Mouse (Mus musculus) megakaryocyte-erythroid progenitor cell, adult 5-6 weeks (primary cell): ENCODE data around the gene Prdm5. TPM values are rescaled to one million over a fixed set of nuclear protein-coding genes. Genes with fewer than 3 reads are reported as not detected.

Experiments
- ATAC-seq: replicated peaks from 2 replicates; pipeline ENCODE4 v1.8.0; 2016; ENCODE audit warnings: mild to moderate bottlenecking, inconsistent platforms; ENCODE audit not compliant: severe bottlenecking, poor library complexity, low FRiP score, low TSS enrichment
- total RNA-seq, 2 experiments: library from RNA; stranded (forward) in 1 of 2; stranded (reverse) in 1 of 2; fragments of 200-1000, 215-1000 nt in 1 of 2; fragments of >200 nt in 1 of 2; fragmentation: Nextera tagmentation in 1 of 2; gene quantifications; 2 replicates each; pipeline ENCODE4 v1.2.3; 2014 to 2017

The Prdm5 gene
- 2.8 and 3.1 TPM in 2 replicates for total RNA-seq (2014; fragmentation: Nextera tagmentation)
- 7.0 and 9.0 TPM in 2 replicates for total RNA-seq (2017)

GRCm38 (mm10) chr6:65778861-65779688 lies at the start of gene Prdm5:
Gene Prdm5 (plus strand): TSS chr6:65778988.
- ATAC-seq: peak; percentile 80

- no peak for ATAC-seq
Measured at GRCm38 (mm10) chr6:65739442-65739841, 39.3 kb upstream of the Prdm5 start.

GRCm38 (mm10) chr6:65743144-65743870 lies 35.5 kb upstream of the Prdm5 start:
- ATAC-seq: no peak

- ATAC-seq: no peak
Measured at GRCm38 (mm10) chr6:65743871-65744202, 35.0 kb upstream of the Prdm5 start.

- ATAC-seq: no peak
Measured at GRCm38 (mm10) chr6:65758214-65758613, 20.6 kb upstream of the Prdm5 start.

- no peak for ATAC-seq
Measured at GRCm38 (mm10) chr6:65759174-65759573, 19.6 kb upstream of the Prdm5 start.

- no peak for ATAC-seq
Measured at GRCm38 (mm10) chr6:65760073-65760472, 18.7 kb upstream of the Prdm5 start.

- ATAC-seq: no peak
Measured at GRCm38 (mm10) chr6:65764459-65764858, 14.3 kb upstream of the Prdm5 start.

- ATAC-seq: no peak
Measured at GRCm38 (mm10) chr6:65765057-65765456, 13.7 kb upstream of the Prdm5 start.

- ATAC-seq: no peak
Measured at GRCm38 (mm10) chr6:65765752-65766397, 12.9 kb upstream of the Prdm5 start.

- no peak for ATAC-seq
Measured at GRCm38 (mm10) chr6:65767911-65768310, 10.9 kb upstream of the Prdm5 start.

- ATAC-seq: no peak
Measured at GRCm38 (mm10) chr6:65773566-65773965, 5.2 kb upstream of the Prdm5 start.

GRCm38 (mm10) chr6:65779689-65780233 lies 973 bp downstream of the Prdm5 start:
- ATAC-seq: no peak

- no peak for ATAC-seq
Measured at GRCm38 (mm10) chr6:65781441-65781840, 2.7 kb downstream of the Prdm5 start.

GRCm38 (mm10) chr6:65783670-65784069 lies 4.9 kb downstream of the Prdm5 start:
- ATAC-seq: no peak

- no peak for ATAC-seq
Measured at GRCm38 (mm10) chr6:65792923-65793322, 14.1 kb downstream of the Prdm5 start.

GRCm38 (mm10) chr6:65796552-65796951 lies 17.8 kb downstream of the Prdm5 start:
- no peak for ATAC-seq

GRCm38 (mm10) chr6:65797276-65797675 lies 18.5 kb downstream of the Prdm5 start:
- no peak for ATAC-seq

GRCm38 (mm10) chr6:65798390-65798789 lies 19.6 kb downstream of the Prdm5 start:
- ATAC-seq: no peak

GRCm38 (mm10) chr6:65811685-65812084 lies 32.9 kb downstream of the Prdm5 start:
- no peak for ATAC-seq
